Mouse (Mus musculus): ENCODE results near the gene Ndrg3. TPM values are rescaled to one million over a fixed set of nuclear protein-coding genes. Genes with fewer than 3 reads are reported as not detected.
"Not testable (repeated sequence)": the region's sequence is repeated elsewhere in the genome, so short reads cannot be mapped to it uniquely, and the experiment has no call there.

The Ndrg3 gene
- polyA plus RNA-seq, 1 experiment from 2014 or later, result 21.1 TPM

DNA sequence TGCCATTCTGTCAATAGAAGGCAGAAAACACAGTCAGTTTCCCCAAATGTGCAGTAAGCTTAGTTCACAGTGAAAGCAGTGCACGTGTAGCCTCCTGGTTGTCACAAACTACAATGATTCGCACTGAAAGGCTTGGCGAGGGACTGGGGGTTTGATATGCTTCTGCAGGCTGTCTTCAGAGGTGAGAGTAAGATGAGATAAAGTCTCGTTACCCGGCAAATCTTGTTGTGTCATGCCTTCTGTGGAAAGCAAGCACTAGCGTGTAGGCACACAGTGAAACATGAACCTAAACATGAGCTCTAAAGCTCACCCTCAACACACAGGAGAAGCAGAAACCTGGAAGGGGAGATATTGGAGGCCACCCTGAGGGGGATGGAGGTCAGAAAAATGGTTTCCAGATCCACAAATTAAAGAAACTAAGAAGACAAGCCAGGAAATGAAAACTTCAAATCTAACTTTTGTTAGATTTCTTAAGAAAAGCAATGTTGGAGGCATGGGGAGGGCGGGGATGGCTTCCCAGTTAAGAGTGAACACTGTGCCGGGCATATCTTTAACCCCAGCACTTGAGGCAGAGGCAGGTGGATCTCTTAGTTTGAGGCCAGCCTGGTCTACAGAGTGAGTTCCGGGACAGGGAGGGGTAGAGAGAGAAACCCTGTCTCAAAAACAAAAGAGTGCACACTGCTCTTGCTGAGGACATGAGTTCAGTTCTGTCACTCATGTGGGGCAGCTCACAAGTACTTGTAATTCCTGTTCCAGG lies 33.2 kb downstream of the Ndrg3 start:
- no peaks in the 10 kb centered on the region for H3K4me1 ChIP-seq (replicated peaks; ENCODE audit: control insufficient read depth, insufficient read depth)
- H3K9ac ChIP-seq (ENCODE audit: low read length), result no peak overlapping the region
- no peak for DNase-seq (ENCODE audit: low spot score)
- no peaks in the 10 kb centered on the region for H3K27me3 ChIP-seq (ENCODE audit: control insufficient read depth, insufficient read depth, low read length)
- no peaks in the 10 kb centered on the region for H3K36me3 ChIP-seq (ENCODE audit: control insufficient read depth, insufficient read depth, low read length)
- WGBS, result 75% methylated on average over 9 of the region's 9 CpGs
- TF ChIP-seq CTCF (IDR thresholded peaks at IDR 0.05; ENCODE audit: low read depth) (no peak), EP300 (optimal IDR thresholded peaks at IDR 0.05) (no peak)
- H3K4me3 ChIP-seq (ENCODE audit: low read depth, low read length), result no peak overlapping the region
- H3K9me3 ChIP-seq (ENCODE audit: control insufficient read depth, low read length), result no peaks in the 10 kb centered on the region
- H3K4me2 ChIP-seq (replicated peaks; ENCODE audit: low read depth), result no peak overlapping the region
- no peak for ATAC-seq (ENCODE audit: low FRiP score, low TSS enrichment)
- H3K27ac ChIP-seq (replicated peaks), result no peak overlapping the region

GRCm38 (mm10) chr2:156957035-156957434 lies 34.8 kb downstream of the Ndrg3 start:
- TF ChIP-seq EP300 (optimal IDR thresholded peaks at IDR 0.05) (no peak), CTCF (IDR thresholded peaks at IDR 0.05; ENCODE audit: low read depth) (no peak)
- no peak overlapping the region for H3K9ac ChIP-seq (ENCODE audit: low read length)
- H3K4me3 ChIP-seq (ENCODE audit: low read depth, low read length), result no peak overlapping the region
- no peak overlapping the region for H3K4me2 ChIP-seq (replicated peaks; ENCODE audit: low read depth)
- no peaks in the 10 kb centered on the region for H3K27me3 ChIP-seq (ENCODE audit: control insufficient read depth, insufficient read depth, low read length)
- no peaks in the 10 kb centered on the region for H3K36me3 ChIP-seq (ENCODE audit: control insufficient read depth, insufficient read depth, low read length)
- H3K27ac ChIP-seq (replicated peaks), result no peak overlapping the region
- WGBS, result 89% methylated on average over 2 of the region's 2 CpGs
- H3K9me3 ChIP-seq (ENCODE audit: control insufficient read depth, low read length), result no peaks in the 10 kb centered on the region
- no peak for ATAC-seq (ENCODE audit: low FRiP score, low TSS enrichment)
- no peaks in the 10 kb centered on the region for H3K4me1 ChIP-seq (replicated peaks; ENCODE audit: control insufficient read depth, insufficient read depth)
- no peak for DNase-seq (ENCODE audit: low spot score)

DNA sequence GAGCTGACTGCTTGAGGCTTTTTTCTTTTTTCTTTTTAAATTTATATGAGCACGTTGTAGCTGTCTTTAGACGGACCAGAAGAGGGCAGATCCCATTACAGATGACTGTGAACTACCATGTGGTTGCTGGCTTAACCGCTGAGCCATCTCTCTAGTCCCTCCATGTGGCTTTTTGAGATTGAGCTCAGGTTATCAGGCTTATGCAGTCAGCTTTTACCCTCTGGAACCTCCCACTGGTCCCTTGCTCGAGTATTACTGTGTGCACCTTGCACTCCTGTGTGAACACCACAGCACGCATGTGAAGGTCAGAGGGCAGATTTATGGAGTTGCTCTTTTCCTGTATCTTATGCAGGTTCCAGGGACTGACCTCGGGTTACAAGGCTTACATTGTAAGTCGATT lies 35.5 kb downstream of the Ndrg3 start:
- DNase-seq (ENCODE audit: low spot score) (no peak), ATAC-seq (ENCODE audit: low FRiP score, low TSS enrichment) (no peak)

DNA sequence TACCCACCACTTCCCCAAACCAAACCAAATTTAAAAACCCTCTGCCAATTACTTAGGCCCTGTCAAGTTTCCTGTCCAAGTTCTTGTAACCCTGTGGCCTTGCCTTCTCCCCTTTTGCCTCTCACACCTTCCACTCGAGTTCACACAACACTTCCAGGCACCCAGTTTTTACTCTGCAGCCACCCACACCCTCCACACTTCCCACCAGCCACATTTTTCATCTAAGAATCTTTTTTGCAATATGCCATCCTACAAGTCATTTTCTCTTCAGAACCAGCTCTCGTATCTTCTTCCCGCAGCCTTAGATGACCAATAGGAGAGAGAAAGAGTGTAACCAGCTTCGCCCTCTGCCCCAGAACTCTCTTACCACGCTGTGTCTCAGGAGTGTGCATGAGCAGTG lies 37.4 kb downstream of the Ndrg3 start:
- no peak for ATAC-seq (ENCODE audit: low FRiP score, low TSS enrichment)
- Histone ChIP-seq H3K36me3 (ENCODE audit: control insufficient read depth, insufficient read depth, low read length) (no peaks in the 10 kb centered on the region), H3K4me1 (replicated peaks; ENCODE audit: control insufficient read depth, insufficient read depth) (no peaks in the 10 kb centered on the region), H3K27me3 (ENCODE audit: control insufficient read depth, insufficient read depth, low read length) (no peaks in the 10 kb centered on the region), H3K9me3 (ENCODE audit: control insufficient read depth, low read length) (no peaks in the 10 kb centered on the region), H3K4me3 (ENCODE audit: low read depth, low read length) (no peak overlapping the region), H3K9ac (ENCODE audit: low read length) (no peak overlapping the region), H3K4me2 (replicated peaks; ENCODE audit: low read depth) (no peak overlapping the region), H3K27ac (replicated peaks) (no peak overlapping the region)
- TF ChIP-seq EP300 (optimal IDR thresholded peaks at IDR 0.05), result no peak
- TF ChIP-seq CTCF (IDR thresholded peaks at IDR 0.05; ENCODE audit: low read depth), result no peak
- 90% methylated on average over 5 of the region's 5 CpGs for WGBS
- DNase-seq (ENCODE audit: low spot score), result no peak

More for the DNA sequence above, 35.5 kb downstream of the Ndrg3 start:
- Histone ChIP-seq H3K4me1 (replicated peaks; ENCODE audit: control insufficient read depth, insufficient read depth) (no peaks in the 10 kb centered on the region), H3K27me3 (ENCODE audit: control insufficient read depth, insufficient read depth, low read length) (no peaks in the 10 kb centered on the region), H3K4me2 (replicated peaks; ENCODE audit: low read depth) (no peak overlapping the region), H3K9me3 (ENCODE audit: control insufficient read depth, low read length) (no peaks in the 10 kb centered on the region), H3K27ac (replicated peaks) (no peak overlapping the region), H3K36me3 (ENCODE audit: control insufficient read depth, insufficient read depth, low read length) (no peaks in the 10 kb centered on the region), H3K9ac (ENCODE audit: low read length) (no peak overlapping the region), H3K4me3 (ENCODE audit: low read depth, low read length) (no peak overlapping the region)
- TF ChIP-seq EP300 (optimal IDR thresholded peaks at IDR 0.05), result no peak
- TF ChIP-seq CTCF (IDR thresholded peaks at IDR 0.05; ENCODE audit: low read depth), result no peak
- WGBS, result 72% methylated on average over 7 of the region's 7 CpGs

DNA sequence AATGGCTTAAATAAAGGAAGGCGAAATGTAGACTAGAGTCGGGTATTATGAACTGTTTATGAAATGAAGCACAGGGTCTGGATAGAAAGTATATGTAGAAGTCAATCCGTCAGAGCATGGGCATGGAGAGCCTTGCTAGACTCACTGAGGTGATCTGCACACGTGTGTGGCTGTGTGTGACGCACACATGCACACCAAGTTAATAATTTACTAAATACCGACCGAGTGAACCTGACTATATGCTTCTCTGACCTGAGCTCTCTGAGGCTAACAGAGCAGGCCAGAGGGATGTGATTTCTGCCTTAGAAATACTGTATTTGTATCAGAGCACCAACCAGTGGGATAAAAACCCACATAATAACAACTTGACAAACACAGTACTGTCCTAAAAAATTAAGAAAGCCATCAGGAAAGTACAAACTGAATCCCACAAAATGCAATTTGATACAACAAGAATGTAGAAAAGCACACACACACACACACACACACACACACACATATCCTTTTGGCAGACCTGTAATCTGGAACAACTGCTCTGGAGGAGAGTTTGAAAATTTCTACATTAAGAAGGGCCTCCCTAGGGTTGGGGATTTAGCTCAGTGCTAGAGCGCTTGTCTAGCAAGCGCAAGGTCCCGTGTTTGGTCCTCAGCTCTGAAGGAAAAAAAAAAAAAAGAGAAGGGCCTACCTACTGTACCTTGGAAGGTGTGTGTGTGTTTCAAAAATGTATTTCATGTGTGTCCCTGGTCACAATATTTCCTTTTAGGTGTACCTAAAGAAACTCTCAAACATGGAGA lies 40.4 kb downstream of the Ndrg3 start:
- peak; percentile 49 for DNase-seq (ENCODE audit: low spot score)
- no peak for TF ChIP-seq CTCF (IDR thresholded peaks at IDR 0.05; ENCODE audit: low read depth)
- TF ChIP-seq EP300 (optimal IDR thresholded peaks at IDR 0.05), result no peak

DNA sequence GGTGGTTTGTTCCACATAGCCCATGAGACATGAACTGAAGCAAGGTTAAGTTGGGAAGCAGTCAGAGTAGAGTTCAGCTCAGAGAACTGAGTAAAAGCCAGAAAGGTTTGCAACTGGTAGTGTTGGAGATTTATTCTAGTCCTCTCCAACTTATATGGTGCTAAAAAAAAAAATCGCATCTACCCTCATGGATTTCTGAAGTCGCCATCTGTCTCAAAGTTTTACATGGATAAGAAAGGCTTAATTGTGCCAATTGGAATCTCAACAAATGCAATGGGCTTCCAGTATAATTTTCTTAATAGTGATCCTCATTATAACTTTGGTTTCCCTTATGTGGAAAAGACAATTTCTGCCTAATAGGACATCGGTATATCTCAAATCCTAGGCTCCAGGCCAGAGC lies 41.0 kb downstream of the Ndrg3 start:
- no peak overlapping the region for H3K27ac ChIP-seq (replicated peaks)
- H3K4me3 ChIP-seq (ENCODE audit: low read depth, low read length), result no peak overlapping the region
- ATAC-seq (ENCODE audit: low FRiP score, low TSS enrichment) (no peak), DNase-seq (ENCODE audit: low spot score) (no peak)
- no peaks in the 10 kb centered on the region for H3K9me3 ChIP-seq (ENCODE audit: control insufficient read depth, low read length)
- 0 out of 2 replicates have a peak, but pooled peaks cover 8% of the 10 kb centered on the region for H3K36me3 ChIP-seq (ENCODE audit: control insufficient read depth, insufficient read depth, low read length)
- no peak overlapping the region for H3K9ac ChIP-seq (ENCODE audit: low read length)
- H3K27me3 ChIP-seq (ENCODE audit: control insufficient read depth, insufficient read depth, low read length), result no peaks in the 10 kb centered on the region
- H3K4me1 ChIP-seq (replicated peaks; ENCODE audit: control insufficient read depth, insufficient read depth), result no peaks in the 10 kb centered on the region
- no peak overlapping the region for H3K4me2 ChIP-seq (replicated peaks; ENCODE audit: low read depth)
- TF ChIP-seq EP300 (optimal IDR thresholded peaks at IDR 0.05) (no peak), CTCF (IDR thresholded peaks at IDR 0.05; ENCODE audit: low read depth) (no peak)
- 92% methylated on average over 3 of the region's 3 CpGs for WGBS

More for the DNA sequence above, 40.4 kb downstream of the Ndrg3 start:
- H3K4me2 ChIP-seq (replicated peaks; ENCODE audit: low read depth), result no peak overlapping the region
- 67% methylated on average over 10 of the region's 10 CpGs for WGBS
- no peak overlapping the region for H3K4me3 ChIP-seq (ENCODE audit: low read depth, low read length)
- H3K27me3 ChIP-seq (ENCODE audit: control insufficient read depth, insufficient read depth, low read length), result no peaks in the 10 kb centered on the region
- H3K36me3 ChIP-seq (ENCODE audit: control insufficient read depth, insufficient read depth, low read length), result 0 out of 2 replicates have a peak, but pooled peaks cover 8% of the 10 kb centered on the region
- H3K4me1 ChIP-seq (replicated peaks; ENCODE audit: control insufficient read depth, insufficient read depth), result no peaks in the 10 kb centered on the region
- H3K9ac ChIP-seq (ENCODE audit: low read length), result no peak overlapping the region
- H3K27ac ChIP-seq (replicated peaks), result no peak overlapping the region
- no peaks in the 10 kb centered on the region for H3K9me3 ChIP-seq (ENCODE audit: control insufficient read depth, low read length)
- peak; percentile 94 for ATAC-seq (ENCODE audit: low FRiP score, low TSS enrichment)

DNA sequence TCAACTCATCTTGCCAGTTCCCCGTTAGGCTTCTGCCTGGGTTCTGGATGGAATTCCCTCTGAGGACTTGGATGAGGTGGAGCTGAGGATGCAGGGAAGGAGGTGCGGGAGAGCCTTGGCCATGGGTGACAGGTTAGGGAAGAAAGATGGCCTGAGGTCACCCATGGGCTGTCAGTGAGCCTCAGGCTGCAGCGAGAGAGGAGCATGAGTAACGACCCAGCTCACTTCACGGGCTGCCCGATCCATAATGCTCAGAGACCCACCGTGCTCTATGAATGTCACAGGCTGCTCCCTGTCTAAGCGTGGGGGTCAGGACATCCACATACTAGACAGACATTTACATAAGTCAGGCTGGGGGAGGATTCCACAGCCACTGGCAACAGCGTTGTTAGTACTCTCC lies 50.3 kb downstream of the Ndrg3 start:
- not testable (repeated sequence) for H3K9me3 ChIP-seq (ENCODE audit: control insufficient read depth, low read length); H3K27ac ChIP-seq (replicated peaks); H3K4me1 ChIP-seq (replicated peaks; ENCODE audit: control insufficient read depth, insufficient read depth); H3K4me2 ChIP-seq (replicated peaks; ENCODE audit: low read depth); ATAC-seq (ENCODE audit: low FRiP score, low TSS enrichment); H3K9ac ChIP-seq (ENCODE audit: low read length); H3K27me3 ChIP-seq (ENCODE audit: control insufficient read depth, insufficient read depth, low read length); H3K4me3 ChIP-seq (ENCODE audit: low read depth, low read length); H3K36me3 ChIP-seq (ENCODE audit: control insufficient read depth, insufficient read depth, low read length); DNase-seq (ENCODE audit: low spot score)
- WGBS, result 63% methylated on average over 8 of the region's 9 CpGs

- H3K27ac ChIP-seq (replicated peaks); H3K27me3 ChIP-seq (ENCODE audit: control insufficient read depth, insufficient read depth, low read length); H3K4me1 ChIP-seq (replicated peaks; ENCODE audit: control insufficient read depth, insufficient read depth); H3K4me3 ChIP-seq (ENCODE audit: low read depth, low read length); H3K9me3 ChIP-seq (ENCODE audit: control insufficient read depth, low read length); ATAC-seq (ENCODE audit: low FRiP score, low TSS enrichment); H3K4me2 ChIP-seq (replicated peaks; ENCODE audit: low read depth); DNase-seq (ENCODE audit: low spot score); H3K9ac ChIP-seq (ENCODE audit: low read length); H3K36me3 ChIP-seq (ENCODE audit: control insufficient read depth, insufficient read depth, low read length): not testable (repeated sequence)
- 70% methylated on average over 6 of the region's 6 CpGs for WGBS
These were observed 51.9 kb downstream of the Ndrg3 start for GRCm38 (mm10) chr2:156939926-156940325.

Data from stomach, postnatal 0 days (tissue).